Mouse (Mus musculus) fibroblast of lung, adult 2 months (primary cell): ENCODE measurements around the gene Atf7.

ENCODE experiments used
- DNase-seq: peaks from one replicate; pipeline ENCODE4 v3.0.0-alpha.2; 2011; ENCODE audit warnings: low read depth

Atf7 gene

GRCm38 (mm10) chr15:102515791-102516190 lies 109.5 kb downstream of the Atf7 start:
- DNase-seq = no peak

- no peak for DNase-seq
Observed at GRCm38 (mm10) chr15:102515261-102515660, 110.0 kb downstream of the Atf7 start.

DNA sequence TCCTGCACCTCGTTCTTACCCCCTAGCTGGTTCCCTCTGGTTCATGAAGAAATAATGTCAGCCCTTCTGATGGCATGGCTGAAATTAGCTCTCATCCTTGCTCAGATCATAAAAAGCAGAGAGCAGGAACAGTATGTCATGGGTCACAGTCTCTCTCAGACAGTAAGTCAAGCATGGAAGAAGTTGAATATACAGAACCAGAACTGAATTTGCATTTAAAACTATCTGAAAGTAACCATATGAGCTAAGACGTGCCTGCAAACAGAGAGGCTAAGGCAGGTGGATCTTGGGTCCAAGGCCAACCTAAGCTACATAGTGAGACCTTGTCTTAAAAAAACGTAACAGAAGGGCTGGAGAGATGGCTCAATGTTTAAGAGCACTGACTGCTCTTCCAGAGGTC lies 112.3 kb downstream of the Atf7 start:
- no peak for DNase-seq

DNA sequence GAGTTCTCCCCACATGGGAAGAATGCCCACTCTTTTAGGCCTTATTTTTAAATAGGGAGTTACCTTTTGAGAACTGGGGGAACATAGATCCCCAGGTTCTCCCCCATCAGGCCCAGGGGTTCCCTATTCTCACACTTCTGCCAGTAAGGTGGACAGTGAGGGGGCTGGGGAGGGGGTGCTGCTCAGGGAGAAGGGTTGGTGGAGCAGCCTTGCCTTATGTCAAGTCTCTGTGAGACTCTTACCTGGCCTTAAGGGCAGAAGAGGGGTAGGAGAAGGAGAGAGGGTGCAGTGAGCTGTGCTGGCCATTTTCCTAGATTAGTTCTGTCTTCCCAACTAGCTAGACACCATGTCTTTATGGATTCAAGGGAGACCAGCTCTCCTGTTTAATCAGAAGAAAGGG lies 112.8 kb downstream of the Atf7 start:
- DNase-seq = no peak

GRCm38 (mm10) chr15:102512010-102512409 lies 113.3 kb downstream of the Atf7 start:
- DNase-seq = no peak

DNA sequence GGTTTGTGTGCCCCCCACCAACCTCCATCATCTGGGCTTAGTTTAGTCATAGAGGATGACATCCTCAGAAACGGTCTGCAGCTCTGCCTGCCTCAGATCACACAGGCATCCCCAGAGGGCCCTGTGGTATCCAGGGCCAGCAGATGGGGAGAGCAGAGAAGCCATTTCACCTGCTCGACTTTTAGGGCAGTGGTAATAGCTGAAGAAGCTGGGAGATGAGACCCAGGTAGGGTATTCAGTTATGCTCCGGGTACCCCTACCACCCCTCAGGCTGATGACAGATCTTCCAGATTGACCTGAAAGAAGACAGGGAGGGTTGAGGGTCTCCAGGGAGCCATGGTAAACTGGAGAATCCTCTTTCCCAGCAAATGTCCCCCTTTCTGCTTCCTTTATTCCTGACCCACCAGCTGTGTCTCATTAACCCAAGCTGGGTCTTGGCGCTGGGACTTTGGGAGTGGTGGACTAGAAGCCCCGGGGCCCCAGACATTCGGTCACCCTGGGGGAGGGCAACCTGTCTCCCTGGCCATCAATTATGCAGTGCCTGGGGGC lies 113.9 kb downstream of the Atf7 start:
- no peak for DNase-seq

- peak; percentile 46 for DNase-seq
Observed at GRCm38 (mm10) chr15:102510590-102511284, 114.5 kb downstream of the Atf7 start.

- DNase-seq = no peak
Observed at GRCm38 (mm10) chr15:102510110-102510509, 115.2 kb downstream of the Atf7 start.

- no peak for DNase-seq
Observed at GRCm38 (mm10) chr15:102508336-102508735, 116.9 kb downstream of the Atf7 start.

- DNase-seq = no peak
Observed at GRCm38 (mm10) chr15:102507561-102507960, 117.7 kb downstream of the Atf7 start.

DNA sequence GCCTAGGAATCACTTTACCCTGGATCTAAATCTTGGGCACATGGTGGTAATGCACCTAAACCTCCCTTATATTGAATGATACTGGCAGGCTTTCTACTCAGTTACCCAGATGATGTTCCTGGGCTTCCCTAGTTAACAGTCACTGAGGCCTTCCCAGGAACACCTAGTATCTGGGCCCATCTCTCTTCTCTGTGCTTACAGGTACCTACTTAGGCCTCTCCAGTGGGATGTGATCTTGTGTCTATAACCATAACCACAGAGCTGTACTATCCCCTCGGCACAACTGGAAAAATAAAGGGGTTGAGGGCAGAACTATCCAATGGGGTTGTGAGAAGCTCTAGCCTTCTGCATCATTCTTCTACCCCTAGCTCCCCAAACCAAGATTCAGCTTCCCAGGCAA lies 118.4 kb downstream of the Atf7 start:
- DNase-seq = no peak

GRCm38 (mm10) chr15:102506464-102506830 lies 118.8 kb downstream of the Atf7 start:
- DNase-seq = no peak

DNA sequence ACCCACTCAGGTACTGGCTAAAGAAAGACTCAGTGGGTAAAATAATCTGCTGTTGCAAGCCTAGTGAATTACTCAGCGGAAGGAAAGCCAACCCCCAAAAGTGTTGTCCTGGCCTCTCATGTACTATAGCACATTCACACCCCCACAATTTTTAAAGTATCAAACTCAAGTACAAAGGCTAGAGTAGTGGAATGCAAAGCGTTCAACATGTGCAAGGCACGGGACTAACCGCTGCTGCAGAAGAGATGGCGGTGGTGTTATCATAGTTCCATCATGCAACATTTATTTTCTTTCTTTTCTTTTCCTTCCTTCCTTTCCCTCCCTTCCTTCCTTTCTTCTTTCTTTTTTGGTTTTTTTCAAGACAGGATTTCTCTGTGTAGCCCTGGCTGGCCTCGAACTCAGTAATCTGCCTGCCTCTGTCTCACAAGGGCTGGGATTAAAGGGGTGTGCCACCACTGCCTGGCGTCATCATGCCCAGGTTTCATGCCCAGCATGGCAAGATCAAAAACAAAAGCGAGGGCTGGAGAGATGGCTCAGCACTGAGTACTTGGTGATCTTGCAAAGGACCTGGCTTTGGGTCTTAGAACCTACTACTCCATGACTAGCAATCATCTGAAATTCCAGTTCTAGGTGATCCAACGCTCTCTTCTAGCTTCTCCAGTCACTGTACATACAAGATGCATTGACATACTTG lies 119.3 kb downstream of the Atf7 start:
- no peak for DNase-seq

GRCm38 (mm10) chr15:102505073-102505769 lies 120.0 kb downstream of the Atf7 start:
- DNase-seq = no peak

GRCm38 (mm10) chr15:102503924-102504782 lies 121.1 kb downstream of the Atf7 start:
- no peak for DNase-seq

DNA sequence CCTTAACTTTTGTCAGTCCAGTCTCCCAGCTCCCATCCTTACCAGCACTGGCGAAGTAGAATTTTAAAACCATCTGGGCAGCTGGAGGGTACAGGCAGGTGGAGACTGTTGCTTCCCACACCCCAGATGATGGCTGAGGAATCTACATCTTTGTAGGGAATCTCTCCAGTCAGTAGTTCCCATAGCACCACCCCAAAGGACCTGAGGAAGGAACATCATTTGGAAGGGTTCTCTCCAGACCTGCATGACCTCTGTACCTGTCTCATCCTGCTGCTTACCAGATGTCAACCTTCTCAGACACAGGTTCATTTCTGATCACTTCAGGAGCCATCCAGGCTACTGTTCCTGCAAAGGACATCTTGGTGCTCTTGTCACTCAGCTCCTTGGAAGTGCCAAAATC lies 121.8 kb downstream of the Atf7 start, which contains the start of gene Gm10337:
Gene Gm10337 (plus strand): TSS at position 276 of the 400 bp plus-strand sequence.
- DNase-seq = no peak

GRCm38 (mm10) chr15:102502254-102502840 lies 122.9 kb downstream of the Atf7 start:
- DNase-seq = no peak

GRCm38 (mm10) chr15:102501084-102501814 lies 124.0 kb downstream of the Atf7 start:
- DNase-seq = no peak

- DNase-seq = no peak
Observed at GRCm38 (mm10) chr15:102500479-102500878, 124.8 kb downstream of the Atf7 start.

DNA sequence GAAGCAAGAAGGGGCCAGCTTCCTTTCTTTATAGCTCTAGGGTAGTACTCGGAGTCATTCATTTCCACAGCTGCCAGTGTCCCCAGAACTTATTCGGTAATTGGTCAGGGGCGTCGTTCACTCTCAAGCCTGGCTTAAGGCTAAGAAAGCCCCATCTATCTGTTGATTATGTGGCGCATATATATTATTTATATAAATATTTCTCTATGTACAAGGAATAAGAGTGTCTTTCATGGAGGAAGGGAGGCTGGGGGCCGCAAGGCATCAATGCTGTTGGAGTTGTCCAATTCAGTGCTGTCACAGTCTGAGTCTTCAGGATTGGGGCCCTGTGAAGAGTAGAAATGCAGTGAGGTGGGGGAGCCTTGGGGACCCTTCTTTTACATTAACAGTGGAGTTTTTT lies 125.4 kb downstream of the Atf7 start:
- no peak for DNase-seq

GRCm38 (mm10) chr15:102499370-102499769 lies 125.9 kb downstream of the Atf7 start:
- DNase-seq = no peak
